ENCODE assay signal across 8 mouse cellular contexts in the genomic region with DNA sequence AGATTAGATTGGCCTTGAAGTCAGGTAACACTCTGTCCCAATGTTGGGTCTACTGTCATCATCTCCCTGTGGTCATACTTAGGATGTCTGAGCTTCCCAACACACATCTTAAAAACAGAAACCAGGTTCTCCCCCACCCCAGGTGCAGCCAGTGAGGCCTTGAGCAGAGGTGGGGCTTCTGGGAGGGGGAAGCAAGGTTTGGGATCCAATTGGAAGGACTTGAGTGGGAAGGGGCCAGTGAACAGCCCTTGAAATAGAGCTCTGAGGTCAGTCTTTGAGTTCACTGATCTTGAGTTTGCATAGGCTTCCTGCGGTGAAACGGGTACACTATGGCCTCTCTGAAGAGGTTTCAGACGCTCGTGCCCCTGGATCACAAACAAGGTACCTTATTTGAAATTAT. TPM values are rescaled to one million over a fixed set of nuclear protein-coding genes. Genes with fewer than 3 reads are reported as not detected.
DNase-seq lines count a peak whose midpoint lies in the region; ATAC-seq and TF ChIP-seq lines count a peak whose summit lies in the region.

A gene (plus strand): TSS at position 290 of the 400 bp plus-strand sequence.

- TF ChIP-seq CTCF in liver, adult 2 months (IDR thresholded peaks at IDR 0.05; ENCODE audit: low read depth, low read length): no peak
- no peak for TF ChIP-seq CTCF in intestine, postnatal 0 days (IDR thresholded peaks at IDR 0.05; ENCODE audit: low read depth)

- peak within 1 kb of the TSS; percentile 73 for H3K9ac ChIP-seq in liver, adult 2 months (ENCODE audit: low read depth, low read length)
- H3K9ac ChIP-seq in forebrain, embryonic 11.5 days (ENCODE audit: low read length): peak within 1 kb of the TSS; percentile 46
- peak within 1 kb of the TSS; percentile 45; the same call in 1 of the 2 replicates for H3K9ac ChIP-seq in intestine, postnatal 0 days (ENCODE audit: low read depth, low read length)
- peak within 1 kb of the TSS; percentile 67 for H3K9ac ChIP-seq in neural tube, embryonic 13.5 days

- DNase-seq in liver, adult 2 months (ENCODE audit: extremely low read depth, low read depth, low spot score): no peak
- no peak for DNase-seq in liver
- no peak for DNase-seq in forebrain, embryonic 11.5 days (ENCODE audit: low spot score)
- no peak for DNase-seq in T-cell, adult 2 months (ENCODE audit: low spot score)
- DNase-seq in adrenal gland, postnatal 25 days: no peak
- no peak for DNase-seq in layer of hippocampus, adult 8-10 months (ENCODE audit: low spot score in 2 of 2)

- H3K27ac ChIP-seq in liver, adult 2 months (replicated peaks; ENCODE audit: insufficient read depth, low read depth, low read length): no peak within 1 kb of the TSS
- H3K27ac ChIP-seq in forebrain, embryonic 11.5 days (ENCODE audit: low read depth, low read length): no peak within 1 kb of the TSS
- no peak within 1 kb of the TSS for H3K27ac ChIP-seq in intestine, postnatal 0 days (ENCODE audit: low read depth, low read length)
- no peak within 1 kb of the TSS for H3K27ac ChIP-seq in neural tube, embryonic 13.5 days (replicated peaks)

- no peaks in the 10 kb centered on the region for H3K36me3 ChIP-seq in liver, adult 2 months (ENCODE audit: control insufficient read depth, insufficient read depth, low read length)
- no peaks in the 10 kb centered on the region for H3K36me3 ChIP-seq in forebrain, embryonic 11.5 days (ENCODE audit: control insufficient read depth, insufficient read depth, low read length)
- no peaks in the 10 kb centered on the region for H3K36me3 ChIP-seq in intestine, postnatal 0 days (ENCODE audit: control insufficient read depth, insufficient read depth)
- no peaks in the 10 kb centered on the region for H3K36me3 ChIP-seq in neural tube, embryonic 13.5 days

- peaks cover 6% of the 10 kb centered on the region; the same call in 1 of the 2 replicates for H3K4me1 ChIP-seq in liver, adult 2 months (ENCODE audit: control insufficient read depth, insufficient read depth, low read length)
- no peaks in the 10 kb centered on the region for H3K4me1 ChIP-seq in forebrain, embryonic 11.5 days (replicated peaks; ENCODE audit: control insufficient read depth, insufficient read depth, low read length)
- peaks cover 5% of the 10 kb centered on the region; the same call in 1 of the 2 replicates for H3K4me1 ChIP-seq in intestine, postnatal 0 days (replicated peaks; ENCODE audit: control insufficient read depth, insufficient read depth, low read length)
- H3K4me1 ChIP-seq in neural tube, embryonic 13.5 days (replicated peaks): peaks cover 6% of the 10 kb centered on the region

- H3K9me3 ChIP-seq in forebrain, embryonic 11.5 days (ENCODE audit: control insufficient read depth, low read length): no peaks in the 10 kb centered on the region
- no peaks in the 10 kb centered on the region for H3K9me3 ChIP-seq in intestine, postnatal 0 days (ENCODE audit: control insufficient read depth)
- no peaks in the 10 kb centered on the region for H3K9me3 ChIP-seq in neural tube, embryonic 13.5 days

- peak within 1 kb of the TSS; percentile 61 for H3K4me3 ChIP-seq in liver, adult 2 months (ENCODE audit: insufficient read depth, low read depth, low read length)
- peak within 1 kb of the TSS; percentile 38 for H3K4me3 ChIP-seq in forebrain, embryonic 11.5 days (ENCODE audit: low read depth, low read length)
- H3K4me3 ChIP-seq in intestine, postnatal 0 days (ENCODE audit: low read depth, low read length): peak within 1 kb of the TSS; percentile 39
- H3K4me3 ChIP-seq in neural tube, embryonic 13.5 days: peak within 1 kb of the TSS; percentile 46

- WGBS in liver, adult 2 months: 96% methylated on average over 4 of the region's 4 CpGs
- WGBS in forebrain, embryonic 11.5 days: 93% methylated on average over 4 of the region's 4 CpGs
- WGBS in intestine, postnatal 0 days: 95% methylated on average over 4 of the region's 4 CpGs
- 95% methylated on average over 4 of the region's 4 CpGs for WGBS in neural tube, embryonic 13.5 days

- no peaks in the 10 kb centered on the region for H3K79me2 ChIP-seq in liver, adult 2 months (ENCODE audit: control insufficient read depth, insufficient read depth, low read length)

- TF ChIP-seq POLR2A in liver, adult 2 months (IDR thresholded peaks at IDR 0.05; ENCODE audit: extremely low read depth, insufficient read depth, low read length): no peak

- no peak for ATAC-seq in forebrain, embryonic 11.5 days (replicated peaks; ENCODE audit: low FRiP score)
- no peak for ATAC-seq in intestine, postnatal 0 days
- ATAC-seq in neural tube, embryonic 13.5 days (ENCODE audit: low read depth): no peak

- H3K27me3 ChIP-seq in liver, adult 2 months (ENCODE audit: control insufficient read depth, insufficient read depth, low read length): no peaks in the 10 kb centered on the region
- H3K27me3 ChIP-seq in forebrain, embryonic 11.5 days (ENCODE audit: control insufficient read depth, insufficient read depth, low read length): peaks cover 17% of the 10 kb centered on the region; the same call in 1 of the 2 replicates
- H3K27me3 ChIP-seq in intestine, postnatal 0 days (replicated peaks; ENCODE audit: control insufficient read depth, insufficient read depth, low read length): peaks cover 3% of the 10 kb centered on the region; the same call in 1 of the 2 replicates
- peaks cover 47% of the 10 kb centered on the region for H3K27me3 ChIP-seq in neural tube, embryonic 13.5 days

- H3K4me2 ChIP-seq in forebrain, embryonic 11.5 days (ENCODE audit: low read depth, low read length, severe bottlenecking): peak within 1 kb of the TSS; percentile 76
- peak within 1 kb of the TSS; percentile 84 for H3K4me2 ChIP-seq in intestine, postnatal 0 days (replicated peaks; ENCODE audit: low read depth)
- H3K4me2 ChIP-seq in neural tube, embryonic 13.5 days: peak within 1 kb of the TSS; percentile 76

RNA-seq across cellular contexts. Expression of the gene that starts here (rescaled TPM):
- not detected in 2 replicates for total RNA-seq in liver, adult 2 months (2014; rRNA removed)
- polyA plus RNA-seq in liver, adult 2 months (2012; rRNA removed): not detected in 2 replicates
- not detected in 2 replicates for polyA plus RNA-seq in forebrain, embryonic 11.5 days (2014; fragmentation: Nextera tagmentation; extraction: Ambion mirVana)
- polyA plus RNA-seq in intestine, postnatal 0 days (2015; fragmentation: Nextera tagmentation; extraction: Ambion mirVana): not detected in 2 replicates
- polyA plus RNA-seq in neural tube, embryonic 13.5 days (2015; fragmentation: Nextera tagmentation; extraction: Ambion mirVana): not detected in 2 replicates
- total RNA-seq in adrenal gland, postnatal 25 days (2021): 0.49 TPM in 1 of 2 replicates, not detected in the other
- total RNA-seq in layer of hippocampus, adult 8-10 months (2022): 1 to 10 TPM; 1.0 to 4.3 (median 1.3) TPM
